Mouse (Mus musculus) hindbrain, embryonic 16.5 days (tissue): ENCODE measurements around the gene 2810021J22Rik. TPM values are rescaled to one million over a fixed set of nuclear protein-coding genes. Genes with fewer than 3 reads are reported as not detected.
A peak's percentile ranks its signal among the peaks of the same experiment; 100 is the strongest.

Experiments
- ATAC-seq: fragments of 200-750 bp; cut with Nextera tagmentation; 2 replicates; pipeline ENCODE4 v1.8.0; 2017; ENCODE audit warnings: moderate TSS enrichment, moderate library complexity
- H3K27ac ChIP-seq: fragments of 300-500 bp; sonication (generic); 2 replicates; pipeline ENCODE4 v1.5.1; 2014; ENCODE audit warnings: low read depth, mild to moderate bottlenecking, control low read depth, low read length, moderate library complexity
- H3K27me3 ChIP-seq: fragments of 300-500 bp; sonication (generic); replicated peaks from 2 replicates; pipeline ENCODE4 v1.6.1; 2014; ENCODE audit warnings: low read length; ENCODE audit not compliant: control insufficient read depth, insufficient read depth
- H3K36me3 ChIP-seq: fragments of 300-500 bp; sonication (generic); 2 replicates; pipeline ENCODE4 v1.6.1; 2014; ENCODE audit warnings: mild to moderate bottlenecking, low read length, moderate library complexity, mixed read lengths; ENCODE audit not compliant: control insufficient read depth, insufficient read depth
- H3K4me1 ChIP-seq: fragments of 300-500 bp; sonication (generic); 2 replicates; pipeline ENCODE4 v1.6.1; 2014; ENCODE audit warnings: low read depth, low read length; ENCODE audit not compliant: control insufficient read depth, insufficient read depth
- H3K4me2 ChIP-seq: fragments of 300-500 bp; sonication (generic); 2 replicates; pipeline ENCODE4 v1.6.1; 2014; ENCODE audit warnings: mild to moderate bottlenecking, low read length, control low read depth, moderate library complexity
- H3K4me3 ChIP-seq: fragments of 300-500 bp; sonication (generic); 2 replicates; pipeline ENCODE4 v1.5.1; 2014; ENCODE audit warnings: mild to moderate bottlenecking, low read length, control low read depth, moderate library complexity
- H3K9ac ChIP-seq: fragments of 300-500 bp; sonication (generic); 2 replicates; pipeline ENCODE4 v1.6.1; 2014; ENCODE audit warnings: low read depth, mild to moderate bottlenecking, control low read depth, low read length, moderate library complexity
- H3K9me3 ChIP-seq: fragments of 300-500 bp; sonication (generic); 2 replicates; pipeline ENCODE4 v1.6.1; 2014; ENCODE audit warnings: mild to moderate bottlenecking, low read length, moderate library complexity; ENCODE audit not compliant: control insufficient read depth
- WGBS: fragments of 180-500 bp; shearing (Covaris S2); extraction: QIAGEN DNeasy Blood & Tissue Kit; methylation state at CpG from one replicate; pipeline ENCODE4 v1.1.7; 2014; 5-methylcytosine and 5-hydroxymethylcytosine counted together
- polyA plus RNA-seq: library from polyadenylated mRNA; unstranded; fragments of >200 nt; fragmentation: Nextera tagmentation; extraction: Ambion mirVana; gene quantifications from 2 replicates; pipeline ENCODE4 v1.2.1, GENCODE M21; 2015

2810021J22Rik gene
- polyA plus RNA-seq, 1 experiment from 2014 or later = 13.8 TPM

- no peaks in the 10 kb centered on the region for H3K27me3 ChIP-seq
- H3K4me3 ChIP-seq = peak overlapping the region; percentile 70
- peaks cover 4% of the 10 kb centered on the region; the same call in 1 of the 2 replicates for H3K4me1 ChIP-seq
- H3K9me3 ChIP-seq = no peaks in the 10 kb centered on the region
- WGBS = 78% methylated on average over 6 of the region's 6 CpGs
- ATAC-seq = peak; percentile 5; the same call in 1 of the 2 replicates
- no peak overlapping the region for H3K27ac ChIP-seq
- H3K9ac ChIP-seq = peak overlapping the region; percentile 86; the same call in 1 of the 2 replicates
- peak overlapping the region; percentile 65 for H3K4me2 ChIP-seq
- peaks cover 15% of the 10 kb centered on the region; the same call in 1 of the 2 replicates for H3K36me3 ChIP-seq
Observed at GRCm38 (mm10) chr11:58867954-58868330, 926 bp downstream of the 2810021J22Rik start.

GRCm38 (mm10) chr11:58870961-58871360, 3.9 kb downstream of the 2810021J22Rik start:
- WGBS = 94% methylated on average over 4 of the region's 4 CpGs
- Histone ChIP-seq H3K27ac (no peak overlapping the region), H3K4me1 (peaks cover 4% of the 10 kb centered on the region; the same call in 1 of the 2 replicates), H3K36me3 (peaks cover 18% of the 10 kb centered on the region; the same call in 1 of the 2 replicates), H3K9me3 (no peaks in the 10 kb centered on the region), H3K9ac (no peak overlapping the region), H3K4me2 (no peak overlapping the region), H3K4me3 (no peak overlapping the region), H3K27me3 (no peaks in the 10 kb centered on the region)
- ATAC-seq = no peak

- Histone ChIP-seq H3K4me1 (no peaks in the 10 kb centered on the region), H3K9ac (no peak overlapping the region), H3K27me3 (no peaks in the 10 kb centered on the region), H3K27ac (no peak overlapping the region), H3K4me2 (no peak overlapping the region), H3K9me3 (no peaks in the 10 kb centered on the region), H3K4me3 (no peak overlapping the region), H3K36me3 (peaks cover 20% of the 10 kb centered on the region)
- 84% methylated on average over 8 of the region's 8 CpGs for WGBS
- ATAC-seq = no peak
Observed at GRCm38 (mm10) chr11:58883756-58884155, 16.7 kb downstream of the 2810021J22Rik start.

GRCm38 (mm10) chr11:58890511-58890910, 23.5 kb downstream of the 2810021J22Rik start:
- Histone ChIP-seq H3K4me2 (no peak overlapping the region), H3K4me1 (no peaks in the 10 kb centered on the region), H3K9me3 (no peaks in the 10 kb centered on the region), H3K9ac (no peak overlapping the region), H3K4me3 (no peak overlapping the region), H3K36me3 (peaks cover 25% of the 10 kb centered on the region), H3K27ac (no peak overlapping the region), H3K27me3 (no peaks in the 10 kb centered on the region)
- ATAC-seq = no peak
- 92% methylated on average over 10 of the region's 10 CpGs for WGBS

- WGBS = 73% methylated on average over 6 of the region's 6 CpGs
- no peak overlapping the region for H3K4me3 ChIP-seq
- H3K4me2 ChIP-seq = no peak overlapping the region
- peaks cover 28% of the 10 kb centered on the region for H3K36me3 ChIP-seq
- no peaks in the 10 kb centered on the region for H3K9me3 ChIP-seq
- no peaks in the 10 kb centered on the region for H3K27me3 ChIP-seq
- H3K4me1 ChIP-seq = no peaks in the 10 kb centered on the region
- ATAC-seq = no peak
- no peak overlapping the region for H3K9ac ChIP-seq
- H3K27ac ChIP-seq = no peak overlapping the region
Observed at GRCm38 (mm10) chr11:58894456-58894855, 27.4 kb downstream of the 2810021J22Rik start.

- Histone ChIP-seq H3K9me3 (no peaks in the 10 kb centered on the region), H3K4me2 (no peak overlapping the region), H3K27me3 (no peaks in the 10 kb centered on the region), H3K36me3 (peaks cover 15% of the 10 kb centered on the region), H3K4me3 (no peak overlapping the region), H3K4me1 (peaks cover under 1% of the 10 kb centered on the region; the same call in 1 of the 2 replicates), H3K27ac (no peak overlapping the region), H3K9ac (no peak overlapping the region)
- 83% methylated on average over 6 of the region's 6 CpGs for whole genome bisulfite sequencing
- no peak for ATAC-seq
Observed at GRCm38 (mm10) chr11:58897485-58897884, 30.5 kb downstream of the 2810021J22Rik start.

GRCm38 (mm10) chr11:58901080-58901479, 34.1 kb downstream of the 2810021J22Rik start:
- Histone ChIP-seq H3K9ac (no peak overlapping the region), H3K4me1 (peaks cover 9% of the 10 kb centered on the region)
- ATAC-seq = no peak

GRCm38 (mm10) chr11:58903511-58904409, 36.7 kb downstream of the 2810021J22Rik start, which contains the start of gene Zfp39:
Zfp39 (minus strand) TSS chr11:58904225.
- peaks cover 6% of the 10 kb centered on the region; the same call in 1 of the 2 replicates for H3K36me3 ChIP-seq
- peak within 1 kb of the TSS; percentile 87 for H3K4me2 ChIP-seq
- under 1% methylated on average over 39 of the region's 40 CpGs for WGBS

More at GRCm38 (mm10) chr11:58901080-58901479, 34.1 kb downstream of the 2810021J22Rik start:
- H3K4me2 ChIP-seq = no peak overlapping the region
- no peaks in the 10 kb centered on the region for H3K27me3 ChIP-seq
- H3K36me3 ChIP-seq = peaks cover 9% of the 10 kb centered on the region
- no peaks in the 10 kb centered on the region for H3K9me3 ChIP-seq
- no peak overlapping the region for H3K4me3 ChIP-seq
- H3K27ac ChIP-seq = no peak overlapping the region

GRCm38 (mm10) chr11:58904410-58904718, 37.3 kb downstream of the 2810021J22Rik start:
- 2% methylated on average over 8 of the region's 8 CpGs for WGBS
- Histone ChIP-seq H3K4me3 (peak overlapping the region; percentile 79), H3K27ac (peak overlapping the region; percentile 10; the same call in 1 of the 2 replicates), H3K4me2 (peak overlapping the region; percentile 87), H3K36me3 (peaks cover 6% of the 10 kb centered on the region; the same call in 1 of the 2 replicates), H3K9me3 (no peaks in the 10 kb centered on the region), H3K4me1 (peaks cover 9% of the 10 kb centered on the region), H3K9ac (peak overlapping the region; percentile 42), H3K27me3 (no peaks in the 10 kb centered on the region)
- peak; percentile 21 for ATAC-seq

More at GRCm38 (mm10) chr11:58903511-58904409, 36.7 kb downstream of the 2810021J22Rik start, which contains the start of gene Zfp39:
- ATAC-seq = peak; percentile 99
- H3K27ac ChIP-seq = peak within 1 kb of the TSS; percentile 91
- no peaks in the 10 kb centered on the region for H3K27me3 ChIP-seq
- peaks cover 9% of the 10 kb centered on the region for H3K4me1 ChIP-seq
- no peaks in the 10 kb centered on the region for H3K9me3 ChIP-seq
- H3K4me3 ChIP-seq = peak within 1 kb of the TSS; percentile 79
- peak within 1 kb of the TSS; percentile 87 for H3K9ac ChIP-seq
